Mouse (Mus musculus) liver, postnatal 0 days (tissue): ENCODE data around the gene Fam205a1. TPM values are rescaled to one million over a fixed set of nuclear protein-coding genes. Genes with fewer than 3 reads are reported as not detected.
A peak's percentile ranks its signal among the peaks of the same experiment; 100 is the strongest.
"Not testable (repeated sequence)": the region's sequence is repeated elsewhere in the genome, so short reads cannot be mapped to it uniquely, and the experiment has no call there.

Experiments used
- ATAC-seq: fragments of 200-750 bp; cut with Nextera tagmentation; 2 replicates; pipeline ENCODE4 v1.8.0; 2017; ENCODE audit warnings: mild to moderate bottlenecking, moderate library complexity
- DNase-seq: peaks from one replicate; pipeline ENCODE4 v3.0.0-alpha.2; 2016
- H3K27ac ChIP-seq: fragments of 300-500 bp; sonication (generic); 2 replicates; pipeline ENCODE4 v1.5.1; 2014; ENCODE audit warnings: antibody characterized with exemption, moderate library complexity, mild to moderate bottlenecking, low read depth
- H3K27me3 ChIP-seq: fragments of 300-500 bp; sonication (generic); 2 replicates; pipeline ENCODE4 v1.6.1; 2014; ENCODE audit warnings: low read length, control low read depth, mixed read lengths; ENCODE audit not compliant: insufficient read depth
- H3K36me3 ChIP-seq: fragments of 300-500 bp; sonication (generic); replicated peaks from 2 replicates; pipeline ENCODE4 v1.6.1; 2014; ENCODE audit warnings: mild to moderate bottlenecking, control low read depth, low read length, moderate library complexity, mixed read lengths; ENCODE audit not compliant: insufficient read depth
- H3K4me1 ChIP-seq: fragments of 300-500 bp; sonication (generic); 2 replicates; pipeline ENCODE4 v1.6.1; 2014; ENCODE audit warnings: antibody characterized with exemption, mild to moderate bottlenecking, control low read depth; ENCODE audit not compliant: insufficient read depth
- H3K4me2 ChIP-seq: fragments of 300-500 bp; sonication (generic); 2 replicates; pipeline ENCODE4 v1.6.1; 2014; ENCODE audit warnings: low read depth, mild to moderate bottlenecking, low read length, moderate library complexity, mixed read lengths
- H3K4me3 ChIP-seq: fragments of 300-500 bp; sonication (generic); 2 replicates; pipeline ENCODE4 v1.5.1; 2014; ENCODE audit warnings: low read depth, low read length
- H3K9ac ChIP-seq: fragments of 300-500 bp; sonication (generic); replicated peaks from 2 replicates; pipeline ENCODE4 v1.6.1; 2014; ENCODE audit warnings: mild to moderate bottlenecking, moderate library complexity
- H3K9me3 ChIP-seq: fragments of 300-500 bp; sonication (generic); 2 replicates; pipeline ENCODE4 v1.6.1; 2016; ENCODE audit warnings: mild to moderate bottlenecking, control low read depth, low read length, mixed read lengths
- CTCF ChIP-seq: sonication (generic); IDR thresholded peaks from 2 replicates; pipeline ENCODE4 v1.5.1; 2016; ENCODE audit warnings: antibody characterized with exemption, low read depth
- EP300 ChIP-seq: IDR thresholded peaks from 2 replicates; pipeline ENCODE4 v1.6.1; 2016; ENCODE audit warnings: antibody characterized with exemption, low read depth, mild to moderate bottlenecking
- WGBS: fragments of 180-500 bp; shearing (Covaris S2); extraction: QIAGEN DNeasy Blood & Tissue Kit; methylation state at CpG from one replicate; pipeline ENCODE4 v1.1.7; 2014; ENCODE audit not compliant: insufficient replicate concordance; 5-methylcytosine and 5-hydroxymethylcytosine counted together
- polyA plus RNA-seq: library from polyadenylated mRNA; unstranded; fragments of >200 nt; fragmentation: Nextera tagmentation; extraction: Ambion mirVana; gene quantifications from 2 replicates; pipeline ENCODE4 v1.2.1, GENCODE M21; 2015

Gene Fam205a1
- polyA plus RNA-seq, 1 experiment from 2014 or later, result 0.04 TPM

GRCm38 (mm10) chr4:42874134-42874533 is 20.4 kb upstream of the Fam205a1 start, which contains the start of gene Fam205c:
TSS of gene Fam205c (minus strand) at chr4:42874234.
- TF ChIP-seq CTCF (no peak), EP300 (no peak)
- DNase-seq (no peak), ATAC-seq (no peak)
- Histone ChIP-seq H3K9me3 (no peaks in the 10 kb centered on the region), H3K9ac (no peak within 1 kb of the TSS), H3K4me3 (no peak within 1 kb of the TSS), H3K4me2 (no peak within 1 kb of the TSS), H3K27me3 (no peaks in the 10 kb centered on the region), H3K27ac (no peak within 1 kb of the TSS), H3K36me3 (no peaks in the 10 kb centered on the region), H3K4me1 (peaks cover 8% of the 10 kb centered on the region)
- 85% methylated on average over 7 of the region's 7 CpGs for whole genome bisulfite sequencing

GRCm38 (mm10) chr4:42872746-42873435 is 19.2 kb upstream of the Fam205a1 start:
- H3K27ac ChIP-seq, result no peak overlapping the region
- H3K9ac ChIP-seq, result no peak overlapping the region
- TF ChIP-seq CTCF (no peak), EP300 (no peak)
- H3K4me3 ChIP-seq, result no peak overlapping the region
- DNase-seq, result no peak
- ATAC-seq, result no peak
- WGBS, result 78% methylated on average over 16 of the region's 16 CpGs
- H3K4me1 ChIP-seq, result peaks cover 17% of the 10 kb centered on the region
- H3K27me3 ChIP-seq, result no peaks in the 10 kb centered on the region
- H3K9me3 ChIP-seq, result no peaks in the 10 kb centered on the region
- no peaks in the 10 kb centered on the region for H3K36me3 ChIP-seq
- no peak overlapping the region for H3K4me2 ChIP-seq

GRCm38 (mm10) chr4:42872151-42872550 is 18.5 kb upstream of the Fam205a1 start:
- Histone ChIP-seq H3K4me1 (peaks cover 18% of the 10 kb centered on the region), H3K27ac (no peak overlapping the region), H3K27me3 (no peaks in the 10 kb centered on the region), H3K9me3 (no peaks in the 10 kb centered on the region), H3K36me3 (no peaks in the 10 kb centered on the region), H3K9ac (no peak overlapping the region), H3K4me3 (no peak overlapping the region), H3K4me2 (no peak overlapping the region)
- WGBS, result 91% methylated on average over 7 of the region's 7 CpGs
- ATAC-seq, result no peak
- TF ChIP-seq CTCF (no peak), EP300 (no peak)
- no peak for DNase-seq

- H3K36me3 ChIP-seq, result no peaks in the 10 kb centered on the region
- H3K27ac ChIP-seq, result no peak overlapping the region
- ATAC-seq (no peak), DNase-seq (no peak)
- H3K4me3 ChIP-seq, result no peak overlapping the region
- H3K27me3 ChIP-seq, result no peaks in the 10 kb centered on the region
- no peak overlapping the region for H3K4me2 ChIP-seq
- peaks cover 27% of the 10 kb centered on the region for H3K4me1 ChIP-seq
- H3K9ac ChIP-seq, result no peak overlapping the region
- H3K9me3 ChIP-seq, result no peaks in the 10 kb centered on the region
- WGBS, result 75% methylated on average over 5 of the region's 5 CpGs
- TF ChIP-seq EP300 (no peak), CTCF (peak; percentile 57)
Observed at GRCm38 (mm10) chr4:42870748-42871147, 17.1 kb upstream of the Fam205a1 start.

- Histone ChIP-seq H3K27ac (peak overlapping the region; percentile 66), H3K4me1 (peaks cover 27% of the 10 kb centered on the region), H3K27me3 (no peaks in the 10 kb centered on the region), H3K4me3 (no peak overlapping the region), H3K36me3 (no peaks in the 10 kb centered on the region), H3K9ac (no peak overlapping the region), H3K9me3 (no peaks in the 10 kb centered on the region), H3K4me2 (peak overlapping the region; percentile 7; the same call in 1 of the 2 replicates)
- WGBS, result 78% methylated on average over 5 of the region's 5 CpGs
- TF ChIP-seq EP300 (no peak), CTCF (no peak)
- DNase-seq (no peak), ATAC-seq (no peak)
Observed at GRCm38 (mm10) chr4:42868193-42868592, 14.5 kb upstream of the Fam205a1 start.

- Histone ChIP-seq H3K4me3 (no peak overlapping the region), H3K36me3 (no peaks in the 10 kb centered on the region), H3K4me1 (peaks cover 27% of the 10 kb centered on the region), H3K9me3 (no peaks in the 10 kb centered on the region), H3K4me2 (0 out of 2 replicates have a peak overlapping the region, but pooled peaks have one; percentile 7), H3K27me3 (no peaks in the 10 kb centered on the region), H3K9ac (no peak overlapping the region), H3K27ac (peak overlapping the region; percentile 66)
- peak; percentile 95 for ATAC-seq
- 29% methylated on average over 3 of the region's 3 CpGs for WGBS
- TF ChIP-seq CTCF (no peak), EP300 (peak; percentile 99)
- DNase-seq, result no peak
Observed at GRCm38 (mm10) chr4:42867390-42867789, 13.7 kb upstream of the Fam205a1 start.

GRCm38 (mm10) chr4:42863487-42863886 is 9.8 kb upstream of the Fam205a1 start:
- DNase-seq, H3K36me3 ChIP-seq, H3K9me3 ChIP-seq, H3K27me3 ChIP-seq, H3K4me3 ChIP-seq: not testable (repeated sequence)
- Histone ChIP-seq H3K27ac (peak overlapping the region; percentile 67; the same call in 1 of the 2 replicates), H3K4me2 (peak overlapping the region; percentile 22; the same call in 1 of the 2 replicates), H3K9ac (0 out of 2 replicates have a peak overlapping the region, but pooled peaks have one; percentile 34), H3K4me1 (peaks cover 21% of the 10 kb centered on the region)
- WGBS, result 58% methylated on average over 5 of the region's 5 CpGs
- peak; percentile 54; the same call in 1 of the 2 replicates for ATAC-seq
